Mouse (Mus musculus) kidney, embryonic 16.5 days (tissue): ENCODE measurements at regions not wholly inside any gene's neighbourhood (a gene's known extent, or its start where the extent isn't known, plus 50 kb on each side); places are given as distances from the start of the nearest gene placed in this dataset.

ENCODE experiments used
- ATAC-seq: fragments of 200-750 bp; cut with Nextera tagmentation; 2 replicates; pipeline ENCODE4 v1.8.0; 2017; ENCODE audit warnings: moderate TSS enrichment; ENCODE audit not compliant: low FRiP score, low TSS enrichment
- H3K27ac ChIP-seq: fragments of 300-500 bp; sonication (generic); 2 replicates; pipeline ENCODE4 v1.5.1; 2014; ENCODE audit warnings: low read length
- H3K27me3 ChIP-seq: fragments of 300-500 bp; sonication (generic); 2 replicates; pipeline ENCODE4 v1.6.1; 2014; ENCODE audit warnings: low read length, control low read depth, mixed read lengths; ENCODE audit not compliant: insufficient read depth
- H3K36me3 ChIP-seq: fragments of 300-500 bp; sonication (generic); 2 replicates; pipeline ENCODE4 v1.6.1; 2014; ENCODE audit warnings: low read length, control low read depth, mixed read lengths; ENCODE audit not compliant: insufficient read depth
- H3K4me1 ChIP-seq: fragments of 300-500 bp; sonication (generic); 2 replicates; pipeline ENCODE4 v1.6.1; 2014; ENCODE audit warnings: low read length, control low read depth, mixed read lengths; ENCODE audit not compliant: insufficient read depth
- H3K4me2 ChIP-seq: fragments of 300-500 bp; sonication (generic); replicated peaks from 2 replicates; pipeline ENCODE4 v1.6.1; 2014; ENCODE audit warnings: low read depth, low read length
- H3K4me3 ChIP-seq: fragments of 300-500 bp; sonication (generic); 2 replicates; pipeline ENCODE4 v1.5.1; 2014; ENCODE audit warnings: mild to moderate bottlenecking, low read length
- H3K9ac ChIP-seq: fragments of 300-500 bp; sonication (generic); replicated peaks from 2 replicates; pipeline ENCODE4 v1.6.1; 2014; ENCODE audit warnings: low read length
- H3K9me3 ChIP-seq: fragments of 300-500 bp; sonication (generic); 2 replicates; pipeline ENCODE4 v1.6.1; 2016; ENCODE audit warnings: low read length, control low read depth
- WGBS: fragments of 180-500 bp; shearing (Covaris S2); extraction: QIAGEN DNeasy Blood & Tissue Kit; methylation state at CpG from one replicate; pipeline ENCODE4 v1.1.7; 2014; 5-methylcytosine and 5-hydroxymethylcytosine counted together

DNA sequence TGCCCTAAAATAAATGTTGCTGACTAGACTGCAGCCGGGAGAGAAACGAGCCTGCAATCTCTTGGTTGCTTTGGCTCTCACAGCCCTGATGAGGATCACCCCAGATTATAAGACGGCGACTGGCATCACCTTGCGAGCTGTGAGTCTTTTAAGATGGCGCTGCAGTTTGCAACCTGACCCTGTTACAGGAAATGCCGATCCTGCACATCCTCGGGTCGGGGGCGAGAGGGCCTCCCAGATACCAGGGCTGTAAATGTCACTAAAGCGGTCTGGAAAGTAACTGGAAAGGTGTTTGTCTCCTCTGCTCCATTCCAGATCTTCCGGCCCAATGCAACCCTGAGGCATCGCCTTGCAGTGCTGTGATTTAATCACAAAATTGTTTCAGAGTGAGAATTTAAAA lies 53.4 kb downstream of the Cartpt start:
- Histone ChIP-seq H3K4me3 (no peak overlapping the region), H3K27ac (0 out of 2 replicates have a peak overlapping the region, but pooled peaks have one; percentile 29), H3K4me1 (peaks cover 7% of the 10 kb centered on the region), H3K36me3 (no peaks in the 10 kb centered on the region), H3K9me3 (no peaks in the 10 kb centered on the region), H3K4me2 (peak overlapping the region; percentile 27; the same call in 1 of the 2 replicates), H3K9ac (0 out of 2 replicates have a peak overlapping the region, but pooled peaks have one; percentile 35), H3K27me3 (no peaks in the 10 kb centered on the region)
- 10% methylated on average over 13 of the region's 13 CpGs for whole genome bisulfite sequencing
- no peak for ATAC-seq

DNA sequence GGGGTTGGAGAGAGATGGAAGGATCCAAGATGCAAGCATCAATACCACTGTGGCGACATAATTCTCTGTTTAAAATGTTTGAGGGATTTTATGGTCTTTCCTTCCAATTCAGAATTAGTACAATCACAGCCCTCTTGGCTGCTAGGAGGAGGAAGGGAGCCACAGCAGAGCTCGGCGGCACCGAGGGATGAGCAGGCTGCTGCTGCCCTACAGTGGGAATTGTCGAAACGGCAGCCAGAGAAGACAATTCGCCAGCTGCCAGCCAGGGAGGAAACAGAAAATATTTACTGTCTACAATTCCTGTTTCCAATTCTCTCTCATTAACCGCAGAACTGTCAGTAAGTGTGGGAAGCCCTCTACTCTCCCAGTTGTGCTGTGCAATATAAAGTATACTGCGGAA lies 58.3 kb downstream of the Cartpt start:
- Histone ChIP-seq H3K27me3 (no peaks in the 10 kb centered on the region), H3K9me3 (no peaks in the 10 kb centered on the region), H3K4me3 (no peak overlapping the region), H3K36me3 (no peaks in the 10 kb centered on the region), H3K4me1 (peaks cover 20% of the 10 kb centered on the region), H3K9ac (no peak overlapping the region), H3K27ac (no peak overlapping the region), H3K4me2 (no peak overlapping the region)
- ATAC-seq, result no peak
- WGBS, result 34% methylated on average over 9 of the region's 9 CpGs

DNA sequence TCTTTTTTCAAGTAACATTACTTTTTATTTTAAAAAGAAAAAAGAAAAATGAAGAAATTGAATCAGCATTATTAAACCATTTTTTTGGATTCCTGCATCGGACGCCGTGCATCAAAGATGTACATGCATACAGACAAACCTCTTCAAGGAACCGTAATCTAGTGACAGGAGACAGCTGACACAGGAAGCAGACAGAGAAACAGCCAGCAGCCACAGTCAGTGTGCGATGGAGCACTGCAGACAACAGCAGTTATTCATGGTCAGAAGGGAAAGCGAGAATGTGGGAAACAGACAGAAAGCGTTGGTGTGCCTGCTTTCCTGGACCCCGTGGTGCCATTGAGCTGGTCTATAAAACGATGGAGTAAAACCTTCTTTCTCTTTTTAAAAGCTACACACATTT lies 61.4 kb downstream of the Cartpt start:
- H3K27me3 ChIP-seq, result no peaks in the 10 kb centered on the region
- H3K9ac ChIP-seq, result no peak overlapping the region; the same call in 1 of the 2 replicates
- H3K27ac ChIP-seq, result peak overlapping the region; percentile 50; the same call in 1 of the 2 replicates
- 26% methylated on average over 9 of the region's 9 CpGs for WGBS
- 0 out of 2 replicates have a peak, but pooled peaks cover 2% of the 10 kb centered on the region for H3K9me3 ChIP-seq
- no peak for ATAC-seq
- no peak overlapping the region for H3K4me3 ChIP-seq
- H3K4me1 ChIP-seq, result peaks cover 15% of the 10 kb centered on the region; the same call in 1 of the 2 replicates
- peak overlapping the region; percentile 21; the same call in 1 of the 2 replicates for H3K4me2 ChIP-seq
- H3K36me3 ChIP-seq, result no peaks in the 10 kb centered on the region

DNA sequence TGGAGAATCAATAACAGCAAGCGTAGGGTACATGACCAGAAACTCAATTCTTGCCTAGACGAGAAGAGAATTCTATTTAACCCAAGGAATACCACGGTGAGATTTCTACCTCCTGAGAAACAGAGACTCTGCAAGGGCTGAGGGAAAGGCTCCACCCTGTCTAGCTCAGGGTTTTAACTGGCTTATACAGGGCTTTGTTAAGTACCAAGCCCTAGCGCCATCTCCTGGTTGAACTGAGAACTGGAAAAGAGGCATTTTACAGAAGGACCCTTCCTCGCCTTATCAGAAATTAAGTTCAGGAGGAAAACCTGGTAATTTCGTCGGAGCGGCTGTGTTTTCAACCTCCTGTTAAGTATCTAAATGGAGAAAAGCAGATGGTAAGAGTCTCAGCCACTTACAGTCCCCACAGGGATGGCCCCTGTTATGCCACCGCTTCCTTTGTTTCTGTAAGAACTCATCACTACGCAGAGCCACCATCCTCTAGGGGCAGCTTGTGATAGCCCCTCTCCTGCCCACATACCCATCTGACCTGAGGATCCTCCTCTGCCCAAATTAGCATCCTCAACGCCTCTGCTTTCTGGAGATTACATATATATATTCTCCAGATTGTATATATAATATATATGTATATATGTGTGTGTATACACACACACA lies 63.0 kb downstream of the Cartpt start:
- Histone ChIP-seq H3K9ac (no peak overlapping the region), H3K9me3 (peaks cover 11% of the 10 kb centered on the region; the same call in 1 of the 2 replicates), H3K27me3 (no peaks in the 10 kb centered on the region), H3K36me3 (no peaks in the 10 kb centered on the region), H3K4me1 (peaks cover 15% of the 10 kb centered on the region; the same call in 1 of the 2 replicates), H3K4me3 (no peak overlapping the region), H3K4me2 (no peak overlapping the region), H3K27ac (no peak overlapping the region)
- ATAC-seq, result peak; percentile 69; the same call in 1 of the 2 replicates
- 42% methylated on average over 11 of the region's 11 CpGs for WGBS

DNA sequence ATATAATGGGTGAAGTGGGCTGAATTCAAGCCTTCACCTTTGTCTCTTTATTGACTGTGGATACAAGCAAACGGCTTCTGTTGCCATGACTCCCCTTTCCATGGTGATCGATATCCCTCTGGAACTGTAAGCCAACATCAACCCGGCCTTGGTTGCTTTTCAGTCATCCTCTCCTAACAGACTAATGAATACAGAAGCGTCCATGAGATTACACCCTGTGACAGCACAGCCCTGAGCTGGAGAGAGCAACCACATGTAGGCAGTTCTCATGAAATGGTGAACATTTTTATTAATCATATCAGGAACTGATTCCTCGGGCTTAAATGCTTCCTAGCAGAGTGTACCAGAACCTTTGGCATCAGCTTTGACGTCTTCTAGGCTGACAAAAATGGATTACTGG lies 63.7 kb downstream of the Cartpt start:
- H3K4me1 ChIP-seq, result peaks cover 15% of the 10 kb centered on the region; the same call in 1 of the 2 replicates
- no peaks in the 10 kb centered on the region for H3K27me3 ChIP-seq
- ATAC-seq, result no peak
- H3K9ac ChIP-seq, result no peak overlapping the region
- 81% methylated on average over 6 of the region's 6 CpGs for WGBS
- no peak overlapping the region for H3K27ac ChIP-seq
- H3K9me3 ChIP-seq, result peaks cover 11% of the 10 kb centered on the region; the same call in 1 of the 2 replicates
- H3K4me2 ChIP-seq, result no peak overlapping the region
- H3K4me3 ChIP-seq, result no peak overlapping the region
- no peaks in the 10 kb centered on the region for H3K36me3 ChIP-seq

DNA sequence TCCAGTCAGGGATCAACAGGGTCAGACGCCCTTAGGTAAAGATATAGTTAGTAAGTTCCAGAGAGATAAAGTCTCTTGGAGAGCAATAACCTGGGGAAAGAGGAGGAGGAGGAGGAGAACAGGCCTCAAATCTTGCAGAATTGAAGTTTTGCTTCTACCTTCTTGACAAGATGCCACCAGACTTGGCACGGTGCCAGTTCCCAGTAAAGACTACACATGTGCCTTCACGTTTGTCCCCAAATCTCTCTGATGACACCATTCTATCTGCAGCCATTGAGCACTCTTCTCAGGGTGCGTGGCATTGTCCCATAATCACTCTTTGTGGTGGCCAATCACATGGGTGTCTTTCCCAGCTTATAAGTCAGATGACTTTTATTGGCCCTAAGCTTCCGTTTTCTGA lies 64.3 kb downstream of the Cartpt start:
- no peak overlapping the region for H3K9ac ChIP-seq
- no peaks in the 10 kb centered on the region for H3K36me3 ChIP-seq
- H3K27me3 ChIP-seq, result no peaks in the 10 kb centered on the region
- peaks cover 15% of the 10 kb centered on the region; the same call in 1 of the 2 replicates for H3K4me1 ChIP-seq
- no peak overlapping the region for H3K27ac ChIP-seq
- WGBS, result 88% methylated on average over 5 of the region's 5 CpGs
- no peak overlapping the region for H3K4me3 ChIP-seq
- H3K4me2 ChIP-seq, result no peak overlapping the region
- no peak for ATAC-seq
- H3K9me3 ChIP-seq, result peaks cover 11% of the 10 kb centered on the region; the same call in 1 of the 2 replicates

DNA sequence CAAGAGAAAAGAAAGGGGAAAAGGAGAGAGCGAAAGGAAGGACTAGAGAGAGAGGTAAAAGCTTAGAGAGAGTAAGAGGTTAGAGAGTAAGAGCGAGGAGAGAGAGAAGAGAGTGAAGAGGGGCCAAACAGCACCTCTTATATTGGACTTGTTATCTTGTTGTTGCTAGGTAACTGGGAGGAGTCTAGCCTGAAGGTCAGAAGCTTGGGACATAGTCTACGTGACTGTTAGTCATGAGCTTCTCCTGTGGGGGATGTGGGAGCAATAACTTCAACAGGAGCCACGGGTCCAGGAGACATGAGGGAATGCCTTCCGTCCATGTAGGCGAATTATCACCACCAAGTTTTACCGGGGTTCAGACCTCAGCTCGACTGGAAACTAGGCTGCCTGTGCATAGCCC lies 65.4 kb downstream of the Cartpt start:
- 88% methylated on average over 8 of the region's 8 CpGs for WGBS
- peaks cover 11% of the 10 kb centered on the region; the same call in 1 of the 2 replicates for H3K9me3 ChIP-seq
- peaks cover 15% of the 10 kb centered on the region; the same call in 1 of the 2 replicates for H3K4me1 ChIP-seq
- H3K9ac ChIP-seq, result no peak overlapping the region
- no peak overlapping the region for H3K4me2 ChIP-seq
- ATAC-seq, result no peak
- H3K27ac ChIP-seq, result no peak overlapping the region
- H3K27me3 ChIP-seq, result no peaks in the 10 kb centered on the region
- H3K4me3 ChIP-seq, result no peak overlapping the region
- no peaks in the 10 kb centered on the region for H3K36me3 ChIP-seq

DNA sequence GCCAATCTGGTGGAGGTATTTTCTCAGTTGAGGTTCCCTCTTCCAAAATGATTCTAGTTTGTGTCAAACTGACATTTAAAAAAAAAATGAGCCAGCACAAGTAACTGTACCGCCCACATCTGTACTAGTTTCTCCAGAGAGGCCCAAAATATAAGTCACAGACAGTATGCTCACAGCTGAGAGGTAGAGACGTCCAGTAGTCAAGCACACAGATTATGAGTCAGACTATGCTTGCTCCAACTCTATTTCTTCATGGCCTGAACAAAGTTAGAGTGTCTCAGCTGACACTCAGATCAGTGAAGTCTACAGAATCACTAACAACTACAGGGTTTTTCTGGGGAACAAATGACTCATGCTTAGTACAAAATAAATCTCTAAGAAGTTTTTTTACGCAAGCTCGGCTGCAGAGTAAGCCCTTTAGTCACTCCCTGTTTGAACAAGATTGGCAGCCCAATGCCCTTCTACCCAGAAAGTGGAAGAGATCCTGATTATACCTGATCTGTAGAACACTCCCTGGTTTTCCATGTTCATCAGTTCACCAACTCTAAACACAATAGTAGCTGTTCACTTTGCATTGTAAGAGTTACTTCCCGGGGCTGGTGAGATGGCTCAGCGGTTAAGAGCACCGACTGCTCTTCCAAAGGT lies 70.7 kb downstream of the Cartpt start:
- Histone ChIP-seq H3K9me3 (peaks cover 11% of the 10 kb centered on the region; the same call in 1 of the 2 replicates), H3K4me1 (no peaks in the 10 kb centered on the region), H3K4me2 (no peak overlapping the region), H3K27me3 (no peaks in the 10 kb centered on the region), H3K4me3 (no peak overlapping the region), H3K9ac (no peak overlapping the region), H3K36me3 (no peaks in the 10 kb centered on the region), H3K27ac (no peak overlapping the region)
- 84% methylated on average over 7 of the region's 7 CpGs for WGBS
- no peak for ATAC-seq

DNA sequence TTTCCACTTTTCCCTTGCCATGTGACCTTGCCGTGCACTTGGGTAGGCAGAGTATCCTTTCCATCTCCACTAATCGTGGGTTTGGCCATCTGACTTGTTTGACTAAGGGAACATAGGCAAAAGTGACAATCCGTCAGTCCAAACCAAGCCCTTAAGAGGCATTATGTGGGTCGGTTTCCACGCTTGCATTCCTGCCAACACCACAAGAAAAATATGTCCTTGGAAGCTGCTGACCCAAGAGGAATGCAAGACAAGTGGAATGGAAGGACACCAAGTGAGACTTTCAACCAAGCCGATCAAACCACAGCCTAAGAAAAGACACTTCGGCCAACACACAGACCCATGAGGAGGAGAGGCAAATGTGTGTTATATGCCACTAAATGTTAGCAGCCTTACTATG lies 73.3 kb downstream of the Cartpt start:
- Histone ChIP-seq H3K36me3 (no peaks in the 10 kb centered on the region), H3K27ac (no peak overlapping the region), H3K4me2 (no peak overlapping the region), H3K4me1 (no peaks in the 10 kb centered on the region), H3K9me3 (no peaks in the 10 kb centered on the region), H3K27me3 (no peaks in the 10 kb centered on the region), H3K4me3 (no peak overlapping the region), H3K9ac (no peak overlapping the region)
- ATAC-seq, result no peak
- WGBS, result 84% methylated on average over 7 of the region's 7 CpGs

DNA sequence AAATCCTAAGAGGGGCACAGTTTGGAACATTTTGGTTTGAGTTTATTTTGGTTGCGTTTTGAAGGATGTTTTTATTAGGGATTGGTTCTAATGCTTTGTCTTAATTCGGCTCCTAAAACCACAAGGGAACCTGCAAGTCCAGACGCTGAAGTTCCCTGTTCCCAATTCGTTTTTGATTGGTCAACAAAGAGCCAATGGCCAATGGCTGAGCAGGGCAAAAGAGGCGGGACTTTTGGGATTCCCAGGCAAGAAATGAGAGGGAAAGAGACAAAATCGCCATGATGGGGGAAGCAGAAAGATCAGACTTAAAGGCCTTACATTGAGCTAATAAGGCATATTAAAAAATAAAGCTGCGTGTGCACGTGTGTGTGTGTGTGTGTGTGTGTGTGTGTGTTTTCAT lies 76.3 kb downstream of the Cartpt start:
- no peak overlapping the region for H3K9ac ChIP-seq
- 69% methylated on average over 8 of the region's 8 CpGs for WGBS
- H3K36me3 ChIP-seq, result no peaks in the 10 kb centered on the region
- no peaks in the 10 kb centered on the region for H3K27me3 ChIP-seq
- no peak overlapping the region for H3K4me3 ChIP-seq
- ATAC-seq, result no peak
- H3K27ac ChIP-seq, result no peak overlapping the region
- H3K9me3 ChIP-seq, result no peaks in the 10 kb centered on the region
- H3K4me2 ChIP-seq, result no peak overlapping the region
- no peaks in the 10 kb centered on the region for H3K4me1 ChIP-seq
